Mouse (Mus musculus) CH12.LX (cell line): ENCODE results near the gene Ifitm5.

Experiments
- CTCF ChIP-seq, 2 experiments: IDR thresholded peaks in 1 of 2; conservative IDR thresholded peaks in 1 of 2; 2 replicates each; pipeline ENCODE4 v1.5.1; 2011 to 2012; ENCODE audit warnings: low read depth in 2 of 2, low read length in 2 of 2, improper control_type of control experiment in 1 of 2, inconsistent platforms in 1 of 2, mild to moderate bottlenecking in 1 of 2, moderate library complexity in 1 of 2
- EP300 ChIP-seq: IDR thresholded peaks from 2 replicates; pipeline ENCODE4 v1.6.1; 2011; ENCODE audit warnings: low read length, improper control_type of control experiment
- HCFC1 ChIP-seq: IDR thresholded peaks from 2 replicates; pipeline ENCODE4 v1.6.1; 2012; ENCODE audit warnings: low read depth, mild to moderate bottlenecking, inconsistent platforms, low read length, improper control_type of control experiment
- POLR2A ChIP-seq: IDR thresholded peaks from 2 replicates; pipeline ENCODE4 v1.6.1; 2011; ENCODE audit warnings: low read depth, mild to moderate bottlenecking, improper control_type of control experiment, low read length
- POLR2AphosphoS2 ChIP-seq: IDR thresholded peaks from 2 replicates; pipeline ENCODE4 v1.6.1; 2011; ENCODE audit warnings: low read depth, low read length, improper control_type of control experiment
- ZC3H11A ChIP-seq: IDR thresholded peaks from 2 replicates; pipeline ENCODE4 v1.6.1; 2012; ENCODE audit warnings: low read depth, mild to moderate bottlenecking, inconsistent platforms, low read length, improper control_type of control experiment
- ZKSCAN1 ChIP-seq: IDR thresholded peaks from 2 replicates; pipeline ENCODE4 v1.6.1; 2012; ENCODE audit warnings: low read depth, inconsistent platforms, low read length, improper control_type of control experiment, borderline replicate concordance
- ZMIZ1 ChIP-seq: IDR thresholded peaks from 2 replicates; pipeline ENCODE4 v1.6.1; 2012; ENCODE audit warnings: low read depth, mild to moderate bottlenecking, inconsistent platforms, low read length, improper control_type of control experiment

GRCm38 (mm10) chr7:140922398-140923069, 27.6 kb downstream of the Ifitm5 start:
- TF ChIP-seq POLR2A (no peak), CTCF (conservative IDR thresholded peaks at IDR 0.05 in 1 of 2, IDR thresholded peaks at IDR 0.05 in 1 of 2; ENCODE audit: low read depth in 2 of 2, low read length in 2 of 2) (no peak), ZC3H11A (no peak), POLR2AphosphoS2 (no peak), ZMIZ1 (no peak), HCFC1 (no peak), EP300 (no peak), ZKSCAN1 (no peak)
